Mouse (Mus musculus): Measurements from ENCODE around the gene Hgf.

Hgf gene

GRCm38 (mm10) chr5:16553304-16554047 is at the start of gene Hgf:
TSS of gene Hgf (plus strand) at chr5:16553495.
- peak; percentile 72 to 86 for DNase-seq

- DNase-seq = no peak
Measured at GRCm38 (mm10) chr5:16506702-16507350, 46.5 kb upstream of the Hgf start.

GRCm38 (mm10) chr5:16531619-16532277 is 21.5 kb upstream of the Hgf start:
- DNase-seq = no peak

- DNase-seq = no peak
Measured at GRCm38 (mm10) chr5:16538067-16538466, 15.2 kb upstream of the Hgf start.

GRCm38 (mm10) chr5:16541561-16542116 is 11.7 kb upstream of the Hgf start:
- DNase-seq = no peak

- no peak for DNase-seq
Measured at GRCm38 (mm10) chr5:16547490-16547889, 5.8 kb upstream of the Hgf start.

GRCm38 (mm10) chr5:16552647-16553046 is 648 bp upstream of the Hgf start:
- DNase-seq = no peak

GRCm38 (mm10) chr5:16560247-16560646 is 7.0 kb downstream of the Hgf start:
- DNase-seq = no peak

GRCm38 (mm10) chr5:16568997-16569396 is 15.7 kb downstream of the Hgf start:
- DNase-seq = no peak

GRCm38 (mm10) chr5:16577882-16578742 is 24.8 kb downstream of the Hgf start:
- no peak for DNase-seq

- no peak for DNase-seq
Measured at GRCm38 (mm10) chr5:16595699-16596098, 42.4 kb downstream of the Hgf start.

GRCm38 (mm10) chr5:16597996-16598395 is 44.7 kb downstream of the Hgf start:
- no peak for DNase-seq

GRCm38 (mm10) chr5:16601463-16601862 is 48.2 kb downstream of the Hgf start:
- DNase-seq = no peak

GRCm38 (mm10) chr5:16632996-16633395 is 79.7 kb downstream of the Hgf start:
- no peak for DNase-seq

GRCm38 (mm10) chr5:16646417-16646816 is 93.1 kb downstream of the Hgf start:
- no peak for DNase-seq

GRCm38 (mm10) chr5:16647701-16648100 is 94.4 kb downstream of the Hgf start:
- DNase-seq = no peak

- no peak for DNase-seq
Measured at GRCm38 (mm10) chr5:16650240-16650639, 96.9 kb downstream of the Hgf start.

GRCm38 (mm10) chr5:16654022-16654421 is 100.7 kb downstream of the Hgf start:
- DNase-seq = no peak

Data from lung, postnatal 4 days (tissue).